Mouse (Mus musculus): ENCODE results near the gene Rabep2. TPM values are rescaled to one million over a fixed set of nuclear protein-coding genes. Genes with fewer than 3 reads are reported as not detected.

The Rabep2 gene
- total RNA-seq (2023), result 36.5 TPM

GRCm38 (mm10) chr7:126428631-126429502 is at the start of gene Rabep2:
TSS of gene Rabep2 (plus strand) at chr7:126428759.

DNA sequence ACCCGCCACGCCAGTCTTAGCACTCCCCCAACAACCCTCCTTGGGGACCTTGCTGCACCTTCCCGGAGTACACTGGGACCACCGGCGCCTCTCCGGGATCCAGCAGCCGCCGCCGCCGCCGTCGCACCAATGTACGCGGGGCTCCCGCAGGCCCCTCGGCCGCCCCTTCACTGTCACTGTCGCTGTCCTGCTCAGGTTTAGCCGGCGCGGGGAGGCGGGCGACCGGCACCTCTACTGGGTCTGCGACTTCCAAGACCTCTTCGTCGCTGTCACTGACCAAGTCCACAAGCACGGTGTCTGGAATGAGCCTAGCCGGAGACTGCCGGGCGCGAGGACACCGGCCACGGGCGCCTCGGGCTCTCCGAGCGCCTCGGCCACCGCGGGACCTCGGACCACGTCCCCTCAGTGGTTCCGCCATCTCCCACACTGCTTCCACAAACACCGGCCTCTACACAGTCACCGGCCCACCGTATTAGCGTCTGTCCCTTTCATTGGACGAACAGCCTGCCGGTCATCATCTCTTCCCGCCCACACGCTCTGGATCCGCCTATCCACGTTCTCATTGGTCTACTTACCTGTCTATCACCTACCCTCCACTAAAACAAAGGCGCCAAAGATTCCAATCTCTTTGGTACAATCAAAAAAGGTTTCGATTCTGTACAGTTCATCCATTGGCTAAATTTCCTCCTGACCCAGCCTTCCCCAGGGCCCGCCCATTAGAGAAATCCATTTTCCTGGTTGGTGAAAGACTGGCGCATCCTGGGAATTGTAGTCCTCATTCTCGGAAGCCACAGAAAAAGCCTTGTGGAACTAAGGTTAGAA is 32.0 kb upstream of the Rabep2 start, which contains the start of gene Nfatc2ip:
Gene Nfatc2ip (minus strand): TSS at position 440 of the 822 bp plus-strand sequence.

GRCm38 (mm10) chr7:126414725-126415124 is 13.8 kb upstream of the Rabep2 start, which contains the start of gene Cd19:
TSS of gene Cd19 (minus strand) at chr7:126414889.

GRCm38 (mm10) chr7:126463004-126463403 is 34.4 kb downstream of the Rabep2 start, which contains the start of gene Atp2a1:
TSS of gene Atp2a1 (minus strand) at chr7:126463108.

DNA sequence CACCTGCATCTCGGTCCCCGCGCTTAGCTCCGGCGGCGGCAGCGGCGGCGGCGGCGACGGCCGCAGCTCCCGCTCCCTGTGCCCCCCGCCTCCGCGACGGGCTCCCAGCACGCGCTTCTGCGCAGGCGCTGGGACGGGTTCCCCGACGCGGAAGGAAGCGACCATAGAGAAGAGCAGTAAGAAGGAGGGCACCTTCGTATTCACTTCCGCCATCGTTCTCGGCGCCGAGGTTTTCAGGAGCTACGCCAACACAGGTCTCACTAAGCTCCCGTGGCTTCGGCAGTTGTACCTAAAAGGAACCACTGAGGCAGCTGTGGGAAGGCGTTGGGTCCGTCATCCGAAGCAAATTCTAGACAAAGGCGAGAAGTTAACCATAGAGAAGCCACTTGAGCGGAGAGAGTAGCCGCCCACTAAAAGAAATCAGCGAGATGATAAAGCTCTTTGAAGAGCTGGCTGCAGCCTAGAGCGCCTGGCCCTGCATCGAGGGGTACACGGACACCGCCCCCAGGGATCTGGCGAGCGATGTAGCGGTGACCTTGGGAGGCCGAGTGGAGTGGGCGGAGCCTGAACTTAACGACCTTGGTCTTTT is 46.5 kb downstream of the Rabep2 start, which contains the start of gene Sh2b1:
Gene Sh2b1 (minus strand): TSS at position 432 of the 589 bp plus-strand sequence.

GRCm38 (mm10) chr7:126487052-126487483 is 58.5 kb downstream of the Rabep2 start, which contains the start of gene Tufm:
TSS of gene Tufm (plus strand) at chr7:126487361.

Other genes starting within 250 kb of the Rabep2 start
- gene Xpo6, start 228.3 kb upstream of the Rabep2 start, total RNA-seq (2023), result 159 TPM
- gene Sbk1, start 156.1 kb upstream of the Rabep2 start, total RNA-seq (2023), result 59.1 TPM
- 568 TPM for gene Lat, start 59.2 kb upstream of the Rabep2 start, total RNA-seq (2023)
- 86.1 TPM for gene Spns1, start 51.3 kb upstream of the Rabep2 start, total RNA-seq (2023)
- 22.8 TPM for gene Nfatc2ip, start 32.0 kb upstream of the Rabep2 start, total RNA-seq (2023)
- gene Cd19, start 13.9 kb upstream of the Rabep2 start, total RNA-seq (2023), result 78.2 TPM
- gene Atp2a1, start 34.3 kb downstream of the Rabep2 start, total RNA-seq (2023), result 1.3 TPM
- gene Sh2b1, start 46.7 kb downstream of the Rabep2 start, total RNA-seq (2023), result 93.6 TPM
- 43.1 TPM for gene Tufm, start 58.6 kb downstream of the Rabep2 start, total RNA-seq (2023)
- 201 TPM for gene Atxn2l, start 74.7 kb downstream of the Rabep2 start, total RNA-seq (2023)
- gene Eif3c, start 137.7 kb downstream of the Rabep2 start, total RNA-seq (2023), result 132 TPM
- gene Apobr, start 156.2 kb downstream of the Rabep2 start, total RNA-seq (2023), result 3.3 TPM
- gene Cln3, start 157.1 kb downstream of the Rabep2 start, total RNA-seq (2023), result 99.4 TPM
- gene Il27, start 166.2 kb downstream of the Rabep2 start, total RNA-seq (2023), result not detected
- gene Nupr1, start 202.1 kb downstream of the Rabep2 start, total RNA-seq (2023), result not detected
- 56.0 TPM for gene Sgf29, start 220.6 kb downstream of the Rabep2 start, total RNA-seq (2023)
- not detected for gene Sult1a1, start 247.7 kb downstream of the Rabep2 start, total RNA-seq (2023)

Data from CD8-positive naive resting alpha-beta T cell, adult 57 days (primary cell).